Comparison of ENCODE assay signal across 8 mouse cellular contexts in the genomic region with DNA sequence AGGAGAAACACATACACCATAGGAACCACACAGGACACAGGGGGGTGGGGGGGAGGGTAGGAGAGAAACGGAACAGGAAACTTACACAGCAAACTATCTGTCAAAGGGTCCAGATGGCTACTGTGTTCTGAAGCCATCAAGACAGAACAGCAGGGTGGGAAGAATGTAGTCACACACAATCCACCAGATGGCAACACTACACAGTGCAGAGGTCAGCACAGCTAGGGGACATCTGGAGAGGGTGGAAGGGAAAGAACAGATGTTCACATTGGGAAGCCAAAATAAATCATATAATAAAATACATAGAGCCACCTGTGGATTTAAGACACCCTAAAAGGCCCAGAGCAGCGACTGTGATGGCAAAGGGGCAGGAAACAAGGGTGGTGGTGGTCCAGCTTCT. TPM values are rescaled to one million over a fixed set of nuclear protein-coding genes. Genes with fewer than 3 reads are reported as not detected.
A peak's percentile ranks its signal among the peaks of the same experiment; 100 is the strongest.
DNase-seq lines count a peak whose midpoint lies in the region; ATAC-seq lines count a peak whose summit lies in the region.

No protein-coding gene starts in this region.

- no peaks in the 10 kb centered on the region for H3K4me1 ChIP-seq in hindbrain, embryonic 16.5 days (ENCODE audit: control insufficient read depth, insufficient read depth, low read depth, low read length)

- no peaks in the 10 kb centered on the region for H3K27me3 ChIP-seq in hindbrain, embryonic 16.5 days (replicated peaks; ENCODE audit: control insufficient read depth, insufficient read depth, low read length)

- ATAC-seq in hindbrain, embryonic 16.5 days, result peak; percentile 76; the same call in 1 of the 2 replicates

- H3K4me3 ChIP-seq in hindbrain, embryonic 16.5 days (ENCODE audit: low read length), result no peak overlapping the region

- no peak overlapping the region for H3K27ac ChIP-seq in hindbrain, embryonic 16.5 days (ENCODE audit: low read depth, low read length)

- 51% methylated on average over 2 of the region's 2 CpGs for WGBS in hindbrain, embryonic 16.5 days

- peak; percentile 41 for DNase-seq in heart, postnatal 4 days
- no peak for DNase-seq in heart, adult 8-10 months (ENCODE audit: low spot score)
- peak; percentile 23 for DNase-seq in ZHBTc4 (ENCODE audit: low read depth, low spot score)
- peak; percentile 5 for DNase-seq in lung, postnatal 25 days (ENCODE audit: low spot score)
- no peak for DNase-seq in testis, postnatal 14 days (ENCODE audit: low spot score)
- DNase-seq in frontal cortex, postnatal 36 days (ENCODE audit: low spot score in 2 of 2), result no peak
- DNase-seq in frontal cortex, adult 2 months (ENCODE audit: extremely low spot score in 1 of 2, low spot score in 1 of 2), result no peak

- no peak overlapping the region for H3K9ac ChIP-seq in hindbrain, embryonic 16.5 days (ENCODE audit: low read depth, low read length)

- no peaks in the 10 kb centered on the region for H3K36me3 ChIP-seq in hindbrain, embryonic 16.5 days (ENCODE audit: control insufficient read depth, insufficient read depth, low read length)

- no peaks in the 10 kb centered on the region for H3K9me3 ChIP-seq in hindbrain, embryonic 16.5 days (ENCODE audit: control insufficient read depth, low read length)

- H3K4me2 ChIP-seq in hindbrain, embryonic 16.5 days (ENCODE audit: low read length), result no peak overlapping the region

RNA-seq across cellular contexts. Expression of gene Habp4, which starts 43.6 kb away (rescaled TPM):
- 10 to 100 TPM; 63.7 to 64.7 TPM for total RNA-seq in heart, postnatal 4 days (2021)
- 10 to 100 TPM; 48.4 to 58.8 (median 54.9) TPM for total RNA-seq in heart, adult 8-10 months (2022)
- polyA plus RNA-seq in hindbrain, embryonic 16.5 days (2015; fragmentation: Nextera tagmentation; extraction: Ambion mirVana), result 52.8 and 53.4 TPM in 2 replicates
- 186 and 204 TPM in 2 replicates for polyA plus RNA-seq in frontal cortex, adult 2 months (2012; rRNA removed)

RNA-seq across cellular contexts. Expression of gene Zfp367, which starts 52.2 kb away (rescaled TPM):
- 10 to 100 TPM; 46.8 to 50.8 TPM for total RNA-seq in heart, postnatal 4 days (2021)
- total RNA-seq in heart, adult 8-10 months (2022), result 10 to 100 TPM; 22.3 to 23.6 (median 22.8) TPM
- 6.2 and 7.3 TPM in 2 replicates for polyA plus RNA-seq in hindbrain, embryonic 16.5 days (2015; fragmentation: Nextera tagmentation; extraction: Ambion mirVana)
- 21.1 and 21.3 TPM in 2 replicates for polyA plus RNA-seq in frontal cortex, adult 2 months (2012; rRNA removed)

Comparison
In these comparisons a context has a peak if more than half of its experiments do, and no peak if none do; other contexts are left out.
1. DNase-seq: peak in heart, postnatal 4 days (single experiment), ZHBTc4 (single experiment) and lung, postnatal 25 days (single experiment); none in heart, adult 8-10 months (single experiment), testis, postnatal 14 days (single experiment), frontal cortex, postnatal 36 days (0 of 2) and frontal cortex, adult 2 months (0 of 2).